Mouse (Mus musculus) testis, adult 2 months (tissue): ENCODE data around the gene Art5. TPM values are rescaled to one million over a fixed set of nuclear protein-coding genes. Genes with fewer than 3 reads are reported as not detected.
A peak's percentile ranks its signal among the peaks of the same experiment; 100 is the strongest.

Experiments used
- H3K27ac ChIP-seq: fragments of 200-500 bp; 2 replicates; pipeline ENCODE4 v1.5.1; 2012; ENCODE audit warnings: low read depth, low read length; ENCODE audit not compliant: control insufficient read depth, insufficient read depth
- H3K27me3 ChIP-seq: fragments of 200-500 bp; 2 replicates; pipeline ENCODE4 v1.6.1; 2012; ENCODE audit warnings: mild to moderate bottlenecking, low read length, moderate library complexity; ENCODE audit not compliant: control insufficient read depth, insufficient read depth
- H3K36me3 ChIP-seq: fragments of 200-500 bp; 2 replicates; pipeline ENCODE4 v1.6.1; 2012; ENCODE audit warnings: mild to moderate bottlenecking, low read length; ENCODE audit not compliant: control insufficient read depth, insufficient read depth
- H3K4me1 ChIP-seq: fragments of 200-500 bp; 2 replicates; pipeline ENCODE4 v1.6.1; 2012; ENCODE audit warnings: low read length; ENCODE audit not compliant: control insufficient read depth, insufficient read depth
- H3K4me3 ChIP-seq: fragments of 200-500 bp; 2 replicates; pipeline ENCODE4 v1.5.1; 2012; ENCODE audit warnings: low read depth, mild to moderate bottlenecking, low read length, moderate library complexity, mixed read lengths; ENCODE audit not compliant: control insufficient read depth
- CTCF ChIP-seq: fragments of 200-500 bp; IDR thresholded peaks from 2 replicates; pipeline ENCODE4 v1.5.1; 2012; ENCODE audit warnings: low read depth, mild to moderate bottlenecking, inconsistent platforms, low read length, moderate library complexity; ENCODE audit not compliant: control insufficient read depth, insufficient read depth, insufficient replicate concordance
- POLR2A ChIP-seq: fragments of 200-500 bp; IDR thresholded peaks from 2 replicates; pipeline ENCODE4 v1.6.1; 2012; ENCODE audit warnings: low read depth, mild to moderate bottlenecking, inconsistent platforms, low read length, moderate library complexity; ENCODE audit not compliant: control insufficient read depth
- polyA plus RNA-seq: library from polyadenylated mRNA; depleted of rRNA; stranded (reverse); fragments of >200 nt; gene quantifications from 2 replicates; pipeline ENCODE4 v1.2.3, GENCODE M21; 2012

The Art5 gene
- polyA plus RNA-seq, 1 experiment: 65.1 TPM

- peaks cover 5% of the 10 kb centered on the region for H3K36me3 ChIP-seq
- H3K27ac ChIP-seq: no peak within 1 kb of the TSS
- no peaks in the 10 kb centered on the region for H3K27me3 ChIP-seq
- peaks cover 2% of the 10 kb centered on the region; the same call in 1 of the 2 replicates for H3K4me1 ChIP-seq
- no peak for TF ChIP-seq POLR2A
- no peak for TF ChIP-seq CTCF
- no peak within 1 kb of the TSS for H3K4me3 ChIP-seq
These were observed 26.5 kb downstream of the Art5 start, which contains the start of gene Trpc2 for GRCm38 (mm10) chr7:102082816-102083215. Gene Trpc2 (plus strand): TSS chr7:102083116.

- Histone ChIP-seq H3K36me3 (peaks cover 5% of the 10 kb centered on the region), H3K27ac (no peak overlapping the region), H3K4me1 (peaks cover 2% of the 10 kb centered on the region; the same call in 1 of the 2 replicates), H3K4me3 (no peak overlapping the region), H3K27me3 (no peaks in the 10 kb centered on the region)
- TF ChIP-seq POLR2A (no peak), CTCF (no peak)
These were observed 27.5 kb downstream of the Art5 start for GRCm38 (mm10) chr7:102081784-102082183.

- Histone ChIP-seq H3K4me3 (no peak overlapping the region), H3K27me3 (no peaks in the 10 kb centered on the region), H3K27ac (no peak overlapping the region), H3K4me1 (no peaks in the 10 kb centered on the region; the same call in 1 of the 2 replicates), H3K36me3 (peaks cover 5% of the 10 kb centered on the region)
- TF ChIP-seq POLR2A (no peak), CTCF (no peak)
These were observed 29.0 kb downstream of the Art5 start for GRCm38 (mm10) chr7:102080311-102080710.

- H3K36me3 ChIP-seq: peaks cover 7% of the 10 kb centered on the region
- H3K4me1 ChIP-seq: no peaks in the 10 kb centered on the region; the same call in 1 of the 2 replicates
- H3K27me3 ChIP-seq: no peaks in the 10 kb centered on the region
- no peak overlapping the region for H3K4me3 ChIP-seq
- H3K27ac ChIP-seq: no peak overlapping the region
- TF ChIP-seq CTCF: no peak
- TF ChIP-seq POLR2A: no peak
These were observed 30.8 kb downstream of the Art5 start for GRCm38 (mm10) chr7:102078517-102078916.

- TF ChIP-seq POLR2A (no peak), CTCF (peak; percentile 45; the same call in 1 of the 2 replicates)
- no peak overlapping the region for H3K27ac ChIP-seq
- H3K27me3 ChIP-seq: no peaks in the 10 kb centered on the region
- H3K4me1 ChIP-seq: no peaks in the 10 kb centered on the region; the same call in 1 of the 2 replicates
- peaks cover 10% of the 10 kb centered on the region for H3K36me3 ChIP-seq
- no peak overlapping the region for H3K4me3 ChIP-seq
These were observed 32.5 kb downstream of the Art5 start for GRCm38 (mm10) chr7:102076714-102077296.

- Histone ChIP-seq H3K27ac (0 out of 2 replicates have a peak overlapping the region, but pooled peaks have one; percentile 29), H3K27me3 (no peaks in the 10 kb centered on the region), H3K36me3 (no peaks in the 10 kb centered on the region), H3K4me1 (peaks cover 4% of the 10 kb centered on the region), H3K4me3 (peak overlapping the region; percentile 76)
- TF ChIP-seq CTCF (no peak), POLR2A (no peak)
These were observed 42.9 kb downstream of the Art5 start for GRCm38 (mm10) chr7:102066363-102066762.

- Histone ChIP-seq H3K4me3 (peak within 1 kb of the TSS; percentile 87), H3K36me3 (no peaks in the 10 kb centered on the region), H3K4me1 (peaks cover 4% of the 10 kb centered on the region), H3K27ac (peak within 1 kb of the TSS; percentile 88), H3K27me3 (no peaks in the 10 kb centered on the region)
- TF ChIP-seq POLR2A (peak; percentile 77), CTCF (no peak)
These were observed 44.0 kb downstream of the Art5 start, which contains the start of the genes Rnf121, Xndc1 and Xntrpc for GRCm38 (mm10) chr7:102065046-102065891. Gene Rnf121 (minus strand): TSS chr7:102065469. Gene Xndc1 (plus strand): TSS chr7:102065511. Gene Xntrpc (plus strand): TSS chr7:102065713.
